ENCODE assay signal across 17 mouse cellular contexts in genomic region chr4:125276861-125277260, GRCm38 (mm10).
"Had no signal": no experiment of that assay in that cellular context is flagged by ENCODE, and none has a peak within 500 bp of the region (broad histone marks: within the 10 kb centered on the region; RNA-seq: fewer than 3 reads in every experiment).

No protein-coding gene starts in this region.

- H3K27ac ChIP-seq: liver, embryonic 14.5 days; lung, embryonic 15.5 days; macrophage; midbrain, embryonic 13.5 days; neural tube, embryonic 12.5 days; stomach, embryonic 15.5 days; stomach, postnatal 0 days had no signal

- H3K9me3 ChIP-seq: lung, embryonic 15.5 days; midbrain, embryonic 13.5 days; neural tube, embryonic 12.5 days; stomach, embryonic 15.5 days had no signal

- H3K9ac ChIP-seq: liver, embryonic 14.5 days; lung, embryonic 15.5 days; midbrain, embryonic 13.5 days; neural tube, embryonic 12.5 days; stomach, embryonic 15.5 days had no signal

- H3K4me2 ChIP-seq: lung, embryonic 15.5 days; midbrain, embryonic 13.5 days; neural tube, embryonic 12.5 days; stomach, embryonic 15.5 days had no signal

- ATAC-seq: lung, postnatal 0 days; midbrain, embryonic 13.5 days; midbrain, embryonic 16.5 days had no signal

- H3K4me3 ChIP-seq: lung, embryonic 15.5 days; megakaryocyte, embryonic 14.5 days; midbrain, embryonic 13.5 days; neural tube, embryonic 12.5 days; stomach, embryonic 15.5 days had no signal

- H3K4me1 ChIP-seq: lung, embryonic 15.5 days; stomach, embryonic 15.5 days had no signal

- H3K36me3 ChIP-seq: lung, embryonic 15.5 days; midbrain, embryonic 13.5 days; neural tube, embryonic 12.5 days; stomach, embryonic 15.5 days had no signal

- DNase-seq: lung, adult 18-20 months; lung, postnatal 14 days; lung, postnatal 36 days; right cerebral cortex, postnatal 14 days; thymus, adult 2 months; thymus, postnatal 25 days; thymus, postnatal 4 days had no signal
